Mouse (Mus musculus) gastrocnemius, postnatal 25 days (tissue): ENCODE results near the gene Prpsap1. TPM values are rescaled to one million over a fixed set of nuclear protein-coding genes. Genes with fewer than 3 reads are reported as not detected.

ENCODE experiments used
- DNase-seq: peaks from one replicate; pipeline ENCODE4 v3.0.0; 2022
- total RNA-seq, 2 experiments: library from RNA; stranded (reverse); gene quantifications; 1 replicate in 1 of 2; 2 replicates in 1 of 2; pipeline ENCODE4 v1.2.3; 2021

Gene Prpsap1
- total RNA-seq, 2 experiments from 2014 or later: 17.0 to 18.9 TPM

GRCm38 (mm10) chr11:116443311-116443710 lies 50.7 kb downstream of the Prpsap1 start:
- no peak for DNase-seq

DNA sequence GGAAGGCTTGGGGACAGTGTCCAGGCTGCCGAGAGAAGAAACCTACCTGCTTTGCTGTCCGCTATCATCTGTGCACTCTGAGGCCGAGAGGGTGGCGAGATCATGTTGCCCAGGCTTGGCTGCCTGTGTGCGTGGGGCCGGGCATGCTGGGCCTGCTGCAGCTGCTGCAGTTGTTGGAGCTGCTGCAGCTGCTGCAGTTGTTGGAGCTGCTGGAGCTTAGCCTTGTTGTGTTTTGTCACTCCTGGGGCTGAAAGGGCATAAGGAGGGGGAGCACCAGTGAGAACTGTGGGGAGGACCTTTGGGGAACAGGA lies 51.2 kb downstream of the Prpsap1 start:
- DNase-seq: no peak

GRCm38 (mm10) chr11:116442129-116442866 lies 51.7 kb downstream of the Prpsap1 start:
- DNase-seq: no peak

DNA sequence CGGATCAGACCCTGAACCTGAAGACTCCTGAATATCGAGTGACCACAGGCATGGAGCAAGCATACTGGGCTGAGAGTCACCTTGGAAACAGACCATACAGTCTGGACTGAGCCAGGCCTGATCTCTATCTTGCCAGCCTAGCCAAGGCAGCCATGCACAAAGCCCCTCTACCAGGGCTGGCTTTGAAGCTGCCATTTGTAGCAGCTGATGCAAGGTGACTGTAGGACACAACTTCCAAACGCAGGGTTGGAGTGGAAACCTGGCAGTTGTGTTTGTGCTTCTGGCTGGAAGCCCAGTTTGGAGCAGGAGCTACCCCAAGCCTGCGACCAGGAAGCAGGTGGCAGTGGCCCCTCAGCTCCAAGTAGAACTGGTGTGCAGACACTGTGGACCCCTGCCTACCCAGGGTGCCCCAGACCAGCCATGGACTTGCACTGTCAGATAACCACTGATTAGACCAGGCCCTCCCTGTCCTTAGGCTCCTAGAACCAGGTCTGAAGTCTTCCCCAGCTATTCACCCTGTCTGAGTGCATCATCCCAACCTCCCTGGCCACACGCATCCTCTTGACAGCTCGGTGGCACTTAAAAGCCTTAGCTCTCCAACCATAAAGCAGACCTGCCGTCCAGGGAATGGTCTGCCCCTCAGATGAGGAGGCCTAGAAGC lies 53.5 kb downstream of the Prpsap1 start:
- DNase-seq: peak; percentile 50

GRCm38 (mm10) chr11:116439269-116440240 lies 54.4 kb downstream of the Prpsap1 start:
- DNase-seq: no peak

GRCm38 (mm10) chr11:116437541-116437940 lies 56.5 kb downstream of the Prpsap1 start:
- peak; percentile 45 for DNase-seq

DNA sequence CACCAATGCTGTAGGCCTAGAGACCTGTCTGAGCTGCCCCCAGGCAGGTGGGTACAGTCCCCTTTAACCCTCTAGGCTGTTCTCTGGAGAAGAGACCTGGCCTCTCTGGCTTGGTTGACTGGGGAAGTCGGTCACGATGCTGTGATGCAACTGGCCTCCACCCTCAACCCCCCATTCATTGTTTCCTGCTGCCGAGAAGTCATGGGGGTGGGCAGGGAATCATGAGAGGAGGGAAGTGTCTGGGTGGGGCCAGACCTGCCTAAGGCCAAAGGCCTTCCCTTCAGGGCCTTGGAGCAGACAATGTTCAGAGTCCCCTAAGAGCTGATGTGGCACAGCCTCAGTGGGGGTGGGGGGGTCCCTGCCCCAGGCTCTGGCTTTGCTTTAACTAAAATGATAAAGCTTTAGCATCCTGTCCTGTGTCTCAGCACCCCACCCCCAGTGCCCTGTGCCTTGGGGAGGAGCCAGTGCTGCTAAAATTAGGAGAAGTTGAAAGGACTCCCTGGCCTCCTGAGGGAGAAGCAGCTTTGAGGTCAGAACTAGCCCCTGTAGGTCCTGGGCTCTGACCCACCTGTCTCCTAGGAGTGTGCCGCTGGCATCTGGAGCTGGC lies 57.2 kb downstream of the Prpsap1 start:
- peak; percentile 84 for DNase-seq

DNA sequence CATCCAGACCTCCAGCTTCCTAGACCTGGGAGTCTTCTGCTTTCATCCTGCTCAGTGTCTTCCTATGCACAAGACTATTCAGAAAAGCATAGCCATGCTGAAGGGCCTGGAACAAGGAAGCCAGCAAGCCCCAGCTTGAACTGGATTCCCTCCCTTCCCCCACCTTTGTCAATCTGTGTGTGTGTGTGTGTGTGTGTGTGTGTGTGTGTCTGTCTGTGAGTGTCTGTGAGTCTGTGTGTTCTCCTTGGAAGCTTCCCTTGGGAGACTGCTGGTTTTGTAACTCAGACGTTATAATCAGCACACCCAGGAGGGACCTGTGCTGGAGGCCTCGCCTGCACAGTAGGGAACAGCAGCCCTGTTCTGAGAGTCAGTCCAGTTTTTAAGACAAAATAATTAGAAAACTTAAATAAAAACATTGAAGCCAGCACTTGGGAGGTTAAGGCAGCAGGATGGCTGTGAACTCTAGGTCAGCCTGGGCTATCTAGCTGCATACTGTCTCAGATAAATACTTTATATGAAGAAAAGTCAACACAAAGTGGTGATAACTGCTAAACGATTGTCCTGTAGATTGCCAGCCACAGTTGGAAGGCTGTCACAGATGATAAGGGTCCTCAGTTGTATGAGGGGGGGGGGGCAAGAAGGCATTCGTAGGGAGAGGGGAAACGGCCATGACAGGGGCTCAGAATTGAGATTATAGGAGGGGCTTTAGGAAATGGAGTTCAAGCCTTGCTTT lies 57.8 kb downstream of the Prpsap1 start:
- DNase-seq: no peak

- DNase-seq: no peak
Observed at GRCm38 (mm10) chr11:116434967-116435752, 58.8 kb downstream of the Prpsap1 start.

GRCm38 (mm10) chr11:116434287-116434966 lies 59.6 kb downstream of the Prpsap1 start:
- DNase-seq: peak; percentile 85

- peak; percentile 100 for DNase-seq
Observed at GRCm38 (mm10) chr11:116433356-116434286, 60.4 kb downstream of the Prpsap1 start, which contains the start of gene Ubald2. Gene Ubald2, plus strand, starts transcription at chr11:116434094.

- DNase-seq: no peak
Observed at GRCm38 (mm10) chr11:116432593-116433355, 61.2 kb downstream of the Prpsap1 start.

DNA sequence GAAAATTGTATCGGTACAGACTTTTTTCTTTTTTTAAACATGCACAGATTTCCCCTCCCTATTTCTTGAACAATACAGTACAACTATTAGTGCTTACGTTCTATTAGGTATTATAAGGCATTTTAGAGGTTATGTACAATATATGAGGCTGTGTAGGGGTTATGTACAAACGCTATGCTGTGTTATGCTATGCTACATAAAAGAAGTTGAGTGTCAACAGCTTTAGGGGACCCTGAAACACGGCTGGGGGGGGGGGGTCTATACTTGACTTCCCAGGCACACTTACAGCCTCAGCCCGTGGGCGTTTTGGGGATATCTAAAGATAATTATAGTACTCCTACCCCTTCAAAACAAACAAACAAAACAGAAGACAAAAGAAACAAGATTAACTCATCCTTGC lies 61.9 kb downstream of the Prpsap1 start:
- DNase-seq: no peak

DNA sequence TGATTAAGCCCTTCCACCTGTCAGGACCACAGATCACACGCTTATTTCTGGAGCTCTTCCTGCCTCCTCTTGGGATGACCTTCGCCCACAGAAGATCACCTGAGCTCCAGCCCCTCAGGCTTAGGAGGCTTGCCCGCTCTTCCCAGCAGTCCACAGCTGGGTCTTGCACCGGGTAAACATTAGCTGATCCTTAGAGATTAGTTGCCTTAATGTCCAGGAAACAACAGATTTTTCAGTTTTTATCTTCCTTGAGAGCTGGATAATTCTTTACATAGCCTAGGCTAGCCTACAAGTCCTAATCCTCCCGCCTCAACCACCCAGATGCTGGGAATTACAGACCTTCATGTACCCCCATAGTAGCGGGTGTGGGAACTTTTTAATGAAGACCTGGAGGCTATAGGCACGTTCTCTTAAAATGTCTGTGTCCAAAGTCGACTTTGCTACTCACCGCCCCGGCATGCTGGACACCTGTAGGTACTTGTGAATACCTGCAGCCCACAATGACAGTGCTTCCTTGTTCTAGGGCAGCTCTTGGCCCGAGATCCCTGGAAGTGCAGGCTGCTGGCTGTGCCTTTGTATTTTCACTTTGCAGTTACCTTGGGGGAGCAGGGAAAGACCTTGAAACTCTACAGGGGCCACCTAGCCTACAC lies 62.4 kb downstream of the Prpsap1 start:
- DNase-seq: no peak

DNA sequence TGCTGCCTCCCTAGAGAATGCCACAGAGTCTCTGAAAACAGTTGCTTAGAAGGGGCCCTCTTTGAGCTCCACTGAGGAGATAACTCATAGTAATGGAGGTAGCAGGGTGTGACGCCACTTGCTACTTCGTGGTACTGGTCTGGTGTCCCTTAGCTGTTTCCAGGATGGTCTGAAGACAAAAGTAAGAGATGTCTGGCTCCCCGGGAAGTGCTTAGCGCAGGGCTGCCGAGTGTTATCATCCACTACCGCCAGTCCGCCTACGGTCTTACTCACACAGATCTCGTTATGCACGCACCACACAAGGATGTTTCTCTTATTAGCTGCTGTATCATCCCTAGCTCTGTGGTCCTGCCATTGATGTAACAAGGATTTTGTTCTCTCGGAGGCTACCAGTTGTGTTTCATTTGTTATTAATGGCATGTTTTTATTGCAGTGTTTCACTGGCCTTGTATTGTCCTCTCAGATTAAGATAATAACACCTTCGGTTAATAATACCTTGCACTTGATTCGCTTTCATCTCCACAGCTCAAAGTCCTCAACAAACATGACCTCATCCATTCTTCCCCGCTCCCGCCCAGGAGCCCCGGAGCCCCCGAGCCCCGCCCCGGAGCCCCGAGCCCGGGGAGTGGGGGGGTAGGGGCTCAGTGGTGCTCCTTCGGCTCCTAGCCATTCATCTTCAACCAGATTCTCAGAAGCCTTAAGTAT lies 63.1 kb downstream of the Prpsap1 start:
- no peak for DNase-seq

DNA sequence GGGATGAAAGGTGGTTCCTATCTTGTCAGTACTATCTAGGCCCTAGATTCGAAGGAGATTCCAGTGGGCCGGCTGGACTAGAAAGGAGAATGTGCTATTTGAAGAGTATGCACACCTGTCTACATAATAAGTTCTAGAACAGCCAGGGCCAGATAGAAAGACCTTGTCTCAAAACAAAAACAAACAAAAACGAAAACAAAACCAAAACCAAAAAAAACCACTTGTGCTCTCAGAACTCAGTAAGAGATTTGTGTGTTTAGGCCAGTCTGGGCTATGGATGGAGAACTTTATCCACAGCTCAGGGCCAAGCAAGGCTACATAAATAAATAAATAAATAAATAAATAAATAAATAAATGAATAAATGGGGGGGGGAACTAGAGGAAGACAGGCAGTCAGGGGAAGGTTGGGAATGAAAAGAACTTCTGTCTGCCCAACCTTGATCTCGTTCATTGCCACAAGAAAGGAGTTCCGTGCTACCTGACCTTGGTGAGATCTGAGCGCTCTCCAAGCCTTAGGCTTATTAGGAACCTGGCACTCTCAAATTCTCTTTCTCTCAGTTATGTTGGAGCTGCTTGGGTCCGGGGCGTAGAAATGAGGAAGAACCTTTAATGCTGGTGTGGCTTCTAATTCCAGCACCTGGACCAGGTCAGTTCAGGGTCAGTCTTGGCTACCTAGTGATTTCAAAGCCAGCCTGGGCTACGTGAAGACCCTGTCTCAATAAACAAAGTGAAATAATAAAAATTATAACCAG lies 64.0 kb downstream of the Prpsap1 start:
- no peak for DNase-seq
